Mouse (Mus musculus) hindlimb bud, embryonic 11.5 days (tissue): Measurements from ENCODE around the gene Ssmem1.

ENCODE experiments used
- DNase-seq: peaks from one replicate; pipeline ENCODE4 v3.0.0-alpha.2; 2012; ENCODE audit warnings: low read depth, low spot score; ENCODE audit errors: extremely low spot score

Ssmem1 gene

DNA sequence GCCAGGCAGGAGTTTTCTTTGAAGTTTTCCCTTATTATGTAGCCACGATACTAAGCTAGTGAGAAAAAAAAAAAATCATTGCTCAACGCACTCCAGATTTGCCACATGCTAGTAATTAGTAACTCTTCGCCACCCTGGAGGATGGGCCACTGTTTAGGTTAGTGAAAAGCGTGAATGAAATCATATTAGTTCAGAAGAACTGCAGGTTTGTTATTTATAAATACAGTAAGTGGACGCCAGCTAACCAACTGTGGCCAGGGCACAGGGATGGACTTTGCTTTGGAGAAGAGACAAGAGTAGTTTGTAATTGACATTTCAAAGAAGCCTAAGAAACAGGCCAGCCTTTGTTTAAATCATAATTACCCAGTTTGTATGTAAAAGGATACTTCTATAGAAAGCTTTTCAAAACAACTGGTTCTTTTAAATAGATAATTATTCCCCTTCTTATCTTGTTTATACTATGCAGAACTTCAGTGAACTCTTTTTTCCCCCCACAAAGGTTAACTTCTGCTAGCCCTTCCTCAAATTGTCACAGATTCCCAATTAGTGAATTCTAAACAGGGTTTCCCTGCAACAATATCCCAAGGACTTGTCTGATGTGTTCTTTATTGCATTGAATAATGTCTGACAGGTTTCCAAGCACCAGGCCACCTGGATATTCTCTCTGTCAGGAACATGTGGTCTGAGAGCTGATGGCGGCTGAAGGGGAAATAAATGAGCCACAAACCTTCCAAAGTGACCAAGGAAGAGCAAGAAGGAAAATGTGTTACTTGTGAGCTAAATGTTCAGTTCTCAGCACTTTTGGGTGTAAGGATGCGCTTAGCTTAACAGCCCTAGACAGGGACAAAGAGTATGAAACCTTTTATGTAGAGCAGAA lies 16.0 kb downstream of the Ssmem1 start:
- no peak for DNase-seq

DNA sequence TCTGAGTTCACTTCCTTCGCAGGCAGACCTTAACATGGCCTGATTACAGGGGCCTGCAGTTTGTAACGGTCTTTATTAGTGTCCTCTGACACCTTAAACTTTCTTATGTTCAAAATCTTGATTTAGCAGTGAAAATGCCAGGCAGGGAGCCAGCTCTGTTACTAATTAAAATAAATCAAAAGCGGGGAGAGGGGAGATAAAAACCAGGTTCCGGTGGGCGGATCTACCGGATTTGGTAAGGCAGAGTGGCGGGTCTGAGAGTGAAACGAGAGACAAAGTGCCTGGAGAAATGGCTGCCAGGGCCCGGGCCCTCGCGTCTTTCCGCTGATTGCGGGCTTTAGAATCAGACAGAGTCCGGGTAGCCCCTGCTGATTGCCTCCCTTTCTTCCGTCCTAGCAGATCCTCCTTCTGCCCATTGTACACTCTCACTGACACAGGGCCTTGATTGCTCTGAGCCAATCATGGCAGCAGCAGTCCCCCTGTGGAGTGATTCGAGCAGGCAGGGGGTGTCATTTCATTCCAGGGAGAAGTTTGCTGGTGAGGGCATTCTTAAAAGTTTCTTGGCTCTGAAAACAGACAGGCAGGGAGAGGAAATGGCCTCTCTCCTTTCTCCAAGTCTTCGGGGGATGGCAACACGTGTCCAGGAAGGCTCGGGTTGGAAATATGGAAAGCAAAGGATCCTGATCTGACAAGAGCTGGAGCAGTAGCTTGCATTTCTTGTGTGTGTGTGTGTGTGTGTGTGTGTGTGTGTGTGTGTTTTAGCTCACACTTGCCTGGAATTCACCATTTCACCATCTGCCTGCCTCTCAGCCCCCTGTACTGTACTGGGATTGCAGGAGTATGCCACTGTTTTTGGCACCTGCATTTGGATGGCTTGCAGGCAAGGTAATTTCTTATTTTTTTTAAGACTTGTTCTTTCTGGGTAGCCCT lies 17.2 kb downstream of the Ssmem1 start:
- DNase-seq: no peak

DNA sequence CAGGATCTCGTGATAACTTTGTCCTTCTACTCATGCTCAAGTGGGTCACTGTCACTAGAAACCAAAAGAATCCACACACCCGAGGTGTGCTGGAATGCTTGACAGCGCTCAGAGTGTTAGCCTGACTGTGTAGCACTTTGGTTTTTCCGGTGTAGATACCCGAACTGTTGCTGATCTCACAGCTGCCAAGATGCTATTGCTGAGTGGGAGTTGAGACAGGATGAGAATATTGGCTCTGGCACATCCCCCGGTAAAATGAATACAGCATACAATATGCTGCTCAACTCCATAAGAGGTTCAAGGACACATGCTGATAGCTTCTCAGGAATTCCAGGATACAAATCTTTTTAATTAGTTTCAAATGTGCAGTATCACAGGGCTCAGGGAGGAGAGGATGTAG lies 19.2 kb downstream of the Ssmem1 start:
- DNase-seq: no peak

DNA sequence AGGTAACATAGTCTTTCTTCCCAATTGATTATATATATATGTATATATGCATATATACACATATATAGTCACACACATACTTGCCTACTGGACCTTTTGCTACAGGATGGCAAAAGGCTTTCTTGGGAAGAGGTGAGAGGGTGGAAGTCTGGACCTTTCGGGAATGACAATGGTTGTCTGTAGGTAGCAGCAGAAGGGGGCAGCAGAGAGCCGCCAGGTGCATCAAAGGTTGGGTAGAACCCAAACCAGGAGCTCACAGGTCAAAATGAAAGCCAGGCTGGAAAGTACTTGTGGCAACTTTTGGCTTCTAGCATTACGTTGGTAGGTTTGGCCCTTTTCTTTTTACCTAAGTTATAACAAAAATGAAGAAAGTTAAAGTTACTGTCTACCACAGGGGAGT lies 25.7 kb downstream of the Ssmem1 start:
- no peak for DNase-seq

DNA sequence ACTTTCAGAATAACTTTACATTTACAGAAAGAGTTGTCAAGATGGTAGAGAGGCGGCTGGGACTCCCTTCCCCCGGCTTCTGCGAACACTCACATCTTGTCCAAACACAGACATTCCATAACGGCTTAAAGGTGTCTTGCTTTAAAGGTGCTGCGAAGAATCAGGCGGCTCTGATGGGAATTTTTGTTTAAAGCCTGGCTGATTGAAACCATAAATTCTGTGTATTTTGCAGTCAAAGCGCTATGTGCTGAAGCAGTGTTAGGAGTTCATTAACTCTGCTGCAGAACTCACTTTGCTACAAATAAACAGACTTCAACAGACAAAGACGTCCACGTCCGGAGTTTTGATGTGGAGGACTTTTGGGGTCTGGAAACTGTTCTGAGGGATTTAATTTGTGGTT lies 28.6 kb downstream of the Ssmem1 start:
- DNase-seq: no peak

DNA sequence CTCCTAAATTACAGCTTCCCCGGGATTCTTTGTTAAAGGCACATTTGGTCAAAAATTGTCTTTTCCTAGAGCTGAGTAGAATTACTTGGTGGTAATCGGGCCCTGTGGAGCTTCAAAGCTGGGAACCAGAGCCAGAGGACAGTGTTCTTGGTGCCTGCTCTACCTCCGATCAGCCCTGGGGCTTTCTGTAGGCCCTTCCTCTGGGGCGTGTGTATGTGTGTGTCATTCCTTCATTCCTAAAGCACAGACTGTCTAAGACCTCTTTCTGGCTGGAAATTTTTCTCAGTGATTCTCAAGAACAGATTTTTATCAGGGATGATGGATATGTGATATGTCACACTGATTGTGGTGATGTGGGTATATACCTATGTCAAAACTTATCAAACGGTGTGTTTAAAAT lies 29.2 kb downstream of the Ssmem1 start:
- no peak for DNase-seq

DNA sequence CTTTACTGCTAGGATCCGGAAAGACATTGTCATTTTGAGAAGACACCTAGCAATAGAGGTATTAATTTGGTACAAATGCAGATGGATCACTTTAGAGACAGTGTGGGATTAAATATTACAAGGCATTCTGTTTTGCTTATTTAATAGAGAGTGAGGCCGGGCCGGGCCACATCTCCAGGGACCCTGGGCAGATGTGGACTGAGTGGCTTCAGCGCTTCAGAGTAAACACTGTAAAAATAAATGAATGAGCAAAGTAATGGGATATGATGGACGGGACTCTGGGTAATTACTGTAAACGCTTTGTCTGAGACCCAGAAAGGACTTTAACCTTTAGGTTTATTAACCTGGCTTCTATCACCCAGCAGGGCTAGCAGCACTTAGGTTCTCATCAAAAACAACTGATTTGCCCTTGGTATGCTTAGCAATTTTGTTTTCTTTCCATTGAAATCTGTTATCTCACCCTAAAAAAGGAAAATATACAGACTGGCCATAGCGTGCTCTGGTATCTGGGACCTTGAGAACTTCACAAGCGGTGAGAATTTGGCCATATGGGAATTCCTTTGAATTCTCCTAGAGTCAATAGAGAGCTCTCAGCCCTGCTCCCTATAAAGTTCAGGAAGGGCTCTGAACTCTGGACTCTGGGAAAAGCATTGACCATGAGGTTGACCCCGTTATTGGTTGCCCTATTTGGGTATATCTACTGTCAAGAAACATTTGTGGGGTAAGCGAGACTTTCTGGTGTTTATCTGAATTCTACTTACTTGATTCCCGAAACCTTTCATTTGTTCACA lies 31.6 kb downstream of the Ssmem1 start, which contains the start of gene Cpa2:
Gene Cpa2, plus strand, starts transcription at position 574 of the 791 bp plus-strand sequence.
- DNase-seq: no peak

DNA sequence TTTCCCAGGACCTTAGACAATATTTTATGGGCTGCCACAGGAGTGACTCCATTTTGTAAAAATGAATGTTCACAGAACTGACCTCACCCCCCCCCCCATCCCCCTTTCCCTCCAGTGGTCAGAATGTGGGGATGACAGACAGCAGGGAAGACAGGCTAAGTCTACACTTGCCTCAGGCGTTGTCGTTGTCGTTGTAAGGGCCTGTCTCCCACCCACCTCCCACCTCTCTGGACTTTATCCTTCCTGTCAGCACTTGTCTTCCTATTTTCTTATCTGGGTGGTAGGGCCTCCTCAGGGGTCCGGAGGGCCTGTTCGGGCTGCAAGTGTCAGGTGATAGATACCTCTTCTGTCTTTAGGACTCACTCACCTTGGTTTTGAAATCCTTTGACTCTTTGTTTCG lies 32.6 kb downstream of the Ssmem1 start:
- DNase-seq: no peak

DNA sequence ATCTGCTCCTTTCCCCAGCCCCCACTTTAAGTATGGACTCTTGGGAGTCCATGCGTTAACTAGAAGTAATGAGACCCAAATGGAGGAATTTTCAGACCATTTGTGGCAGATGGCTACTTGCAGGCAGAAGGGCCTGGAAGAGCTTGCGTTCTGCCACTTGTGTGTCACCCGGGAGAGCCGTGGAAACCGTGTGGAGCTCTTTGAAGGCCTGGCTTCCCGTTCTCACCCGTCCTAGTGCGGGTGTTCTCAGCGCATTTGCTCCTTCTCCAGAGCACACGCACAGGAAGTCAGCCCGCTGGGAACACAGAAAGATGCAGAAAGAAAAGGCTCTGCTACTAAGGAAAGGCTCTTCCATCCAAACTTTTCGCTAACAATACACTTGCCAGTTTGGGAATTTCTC lies 33.4 kb downstream of the Ssmem1 start:
- DNase-seq: no peak

DNA sequence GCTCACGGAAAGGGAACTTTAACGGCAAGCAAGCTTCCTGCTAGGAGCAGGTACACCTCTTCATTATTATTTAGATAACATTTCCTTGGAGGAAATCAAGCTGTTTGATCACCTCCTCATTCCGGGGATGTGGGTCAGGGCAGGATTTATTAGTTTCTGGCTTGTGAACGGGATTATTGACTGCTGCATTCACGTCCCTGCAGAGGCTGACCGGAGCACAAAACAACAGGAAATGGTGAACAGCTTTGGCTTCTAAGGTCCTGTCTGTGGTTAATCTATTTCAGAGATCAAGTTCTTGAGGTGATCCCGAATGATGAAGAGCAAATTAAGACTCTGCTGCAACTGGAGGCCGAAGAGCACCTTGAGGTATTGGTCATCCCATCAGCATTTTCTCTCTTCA lies 34.2 kb downstream of the Ssmem1 start:
- no peak for DNase-seq

DNA sequence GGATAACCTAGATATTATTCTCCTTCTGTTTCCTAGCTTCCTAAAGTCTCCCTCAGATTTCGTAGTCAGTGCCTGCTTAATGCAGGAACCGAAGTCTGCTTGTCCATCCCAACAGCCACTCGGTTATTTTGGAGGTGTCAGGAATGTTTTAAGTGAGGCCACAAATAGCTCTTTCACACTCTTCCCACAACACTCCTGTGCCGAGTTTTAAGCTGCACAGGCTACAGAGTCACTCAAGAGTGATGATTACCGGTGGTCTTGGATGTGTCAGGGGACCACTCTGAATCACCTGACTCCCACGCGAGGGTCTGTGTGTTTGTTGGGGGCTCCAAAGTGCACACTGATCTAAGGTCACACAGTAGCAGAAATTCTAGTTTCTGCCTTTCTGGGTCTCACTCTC lies 36.0 kb downstream of the Ssmem1 start:
- no peak for DNase-seq

DNA sequence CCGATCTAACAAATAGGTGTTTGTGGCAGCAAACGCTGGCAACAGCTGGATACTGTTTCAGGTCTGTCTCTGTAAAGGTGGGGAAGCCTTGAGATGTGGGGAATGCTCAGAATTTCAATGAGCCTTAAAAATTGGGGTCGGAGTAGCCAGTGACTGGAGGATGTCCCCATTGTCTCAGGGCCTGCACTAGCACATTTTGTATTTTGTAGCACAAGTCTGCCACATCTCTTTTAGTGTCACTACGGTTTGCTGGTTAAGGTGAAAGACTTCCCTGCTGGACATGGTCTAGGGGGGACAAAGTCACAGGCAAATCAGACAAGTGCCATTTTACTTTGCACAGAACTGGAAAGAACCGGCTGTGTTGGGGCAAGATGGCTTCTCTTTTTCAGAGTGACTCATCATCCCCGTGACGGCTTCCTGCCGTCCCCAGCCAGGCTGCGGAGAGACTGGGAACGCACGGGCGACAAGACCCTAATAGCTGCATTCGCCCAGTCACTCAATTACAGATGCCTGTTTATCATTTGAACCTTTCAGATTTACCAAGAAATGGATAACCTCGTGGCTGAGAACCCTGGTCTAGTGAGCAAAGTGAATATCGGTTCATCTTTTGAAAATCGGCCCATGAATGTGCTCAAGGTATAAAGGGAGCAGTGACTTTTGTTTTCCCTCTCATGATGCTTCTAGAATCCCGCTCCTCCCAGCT lies 37.1 kb downstream of the Ssmem1 start:
- DNase-seq: no peak

DNA sequence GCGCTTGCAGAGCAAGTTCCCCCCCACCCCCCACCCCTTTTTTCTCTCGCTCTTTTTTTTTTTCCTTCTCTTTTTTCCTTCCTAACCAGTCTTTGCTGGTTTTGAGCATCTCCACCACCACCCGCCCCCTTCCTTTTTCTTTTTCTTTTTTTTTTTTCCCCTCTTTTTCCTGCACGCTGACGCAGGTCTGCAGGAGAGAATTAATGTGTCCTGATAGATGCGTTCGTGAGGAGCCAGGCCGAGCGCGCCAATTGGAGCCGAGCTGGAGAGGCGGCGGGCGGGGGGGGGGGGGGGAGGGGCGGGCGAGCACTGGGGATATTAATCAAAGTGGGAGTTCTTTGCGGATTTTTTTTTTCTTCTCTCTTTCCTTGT lies 37.6 kb downstream of the Ssmem1 start:
- DNase-seq: no peak

DNA sequence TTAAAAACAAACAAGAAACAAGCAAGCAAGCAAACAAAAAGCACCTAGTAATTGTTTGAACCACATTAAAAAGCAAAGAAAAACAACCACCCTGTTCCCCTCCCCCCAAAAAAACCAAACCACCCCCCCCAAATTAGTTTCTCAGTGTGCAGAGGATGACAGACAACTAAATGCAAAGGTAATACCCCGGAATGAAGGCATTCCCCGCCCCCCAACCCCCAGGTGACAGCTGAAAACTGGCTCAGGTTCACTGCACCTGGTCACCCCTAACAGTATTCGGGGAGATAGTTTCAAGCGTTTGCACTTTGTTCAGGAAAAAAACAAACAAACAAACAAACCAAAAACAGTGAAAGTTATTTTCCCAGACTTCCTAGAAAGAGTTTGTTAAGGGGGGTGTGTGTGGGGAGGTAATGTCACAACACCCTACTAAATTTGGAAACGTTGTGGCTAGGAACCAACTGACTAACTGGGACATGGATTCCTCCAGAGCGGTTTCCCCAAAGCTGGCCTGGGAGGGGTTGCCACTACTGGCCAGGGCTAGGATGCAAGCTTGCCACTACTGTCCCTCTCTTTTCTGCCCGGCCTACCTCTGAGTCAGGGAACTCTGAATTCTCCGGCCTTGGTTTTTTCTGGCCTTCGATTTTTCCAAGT lies 38.1 kb downstream of the Ssmem1 start:
- DNase-seq: no peak

DNA sequence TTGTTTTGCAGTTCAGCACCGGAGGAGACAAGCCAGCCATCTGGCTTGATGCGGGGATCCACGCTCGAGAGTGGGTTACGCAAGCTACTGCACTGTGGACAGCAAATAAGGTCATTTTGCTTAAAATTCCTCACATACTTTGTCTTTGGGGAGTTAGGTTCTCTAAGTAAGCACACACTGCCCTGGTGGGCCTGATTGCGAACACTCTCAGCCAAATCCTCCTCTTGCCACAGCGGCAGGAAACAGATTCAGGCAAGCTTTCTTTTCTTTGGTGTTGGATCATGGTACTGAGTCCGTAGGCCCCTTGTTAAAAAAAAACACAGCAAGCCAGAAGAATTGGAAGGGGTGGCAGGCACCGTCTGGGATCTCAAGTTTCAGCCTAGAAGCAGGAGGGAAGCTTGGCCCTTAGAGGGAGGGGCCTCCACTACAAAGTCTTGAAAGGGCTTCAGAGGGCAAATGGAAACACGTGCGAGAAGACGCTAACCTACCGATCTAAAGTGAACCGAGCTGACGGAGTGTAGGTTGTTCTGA lies 39.6 kb downstream of the Ssmem1 start:
- no peak for DNase-seq

DNA sequence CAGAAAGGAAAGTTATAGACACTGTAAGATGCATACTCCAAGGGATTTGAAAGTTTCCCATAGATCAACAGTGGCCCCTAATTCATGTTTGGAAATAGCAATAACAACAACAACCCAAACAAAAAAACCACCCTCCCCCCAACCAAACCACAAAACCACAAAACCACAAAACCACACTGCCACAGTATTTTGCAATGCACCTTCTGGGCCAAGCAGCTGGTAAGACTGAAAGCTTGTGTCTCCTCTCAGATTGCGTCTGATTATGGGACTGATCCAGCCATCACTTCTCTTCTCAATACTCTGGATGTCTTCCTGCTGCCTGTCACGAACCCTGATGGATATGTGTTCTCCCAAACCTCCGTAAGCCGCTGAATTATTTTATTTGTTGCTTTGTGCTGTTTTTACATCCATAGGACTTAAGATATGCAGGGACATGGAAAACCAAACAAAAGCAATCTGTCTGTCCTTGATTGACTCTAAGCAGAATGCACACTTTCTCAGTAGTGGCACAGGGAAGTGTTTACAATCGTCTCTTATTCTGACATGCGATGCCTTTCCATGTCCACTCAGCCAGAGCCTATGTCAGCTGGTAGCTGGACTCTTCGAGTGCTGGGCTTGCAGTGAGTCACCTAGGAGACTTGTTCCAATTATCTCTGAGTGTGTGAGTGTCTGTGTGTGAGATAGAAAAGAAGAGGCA lies 41.0 kb downstream of the Ssmem1 start:
- no peak for DNase-seq

DNA sequence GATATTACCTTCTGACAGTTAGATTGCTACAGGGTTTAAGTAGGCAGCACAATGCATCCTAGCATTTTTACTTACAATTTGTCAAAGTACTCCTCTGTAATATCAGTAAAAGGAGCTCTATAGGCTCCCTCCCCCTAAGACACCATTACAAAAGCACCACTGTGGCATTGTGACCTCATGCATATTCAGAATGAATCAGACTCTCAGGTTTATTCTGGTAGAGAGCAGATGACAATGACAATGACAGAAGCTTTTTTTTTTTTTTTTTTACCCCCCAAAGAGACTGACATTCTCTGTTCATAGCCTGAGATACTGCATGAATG lies 41.5 kb downstream of the Ssmem1 start:
- DNase-seq: no peak

DNA sequence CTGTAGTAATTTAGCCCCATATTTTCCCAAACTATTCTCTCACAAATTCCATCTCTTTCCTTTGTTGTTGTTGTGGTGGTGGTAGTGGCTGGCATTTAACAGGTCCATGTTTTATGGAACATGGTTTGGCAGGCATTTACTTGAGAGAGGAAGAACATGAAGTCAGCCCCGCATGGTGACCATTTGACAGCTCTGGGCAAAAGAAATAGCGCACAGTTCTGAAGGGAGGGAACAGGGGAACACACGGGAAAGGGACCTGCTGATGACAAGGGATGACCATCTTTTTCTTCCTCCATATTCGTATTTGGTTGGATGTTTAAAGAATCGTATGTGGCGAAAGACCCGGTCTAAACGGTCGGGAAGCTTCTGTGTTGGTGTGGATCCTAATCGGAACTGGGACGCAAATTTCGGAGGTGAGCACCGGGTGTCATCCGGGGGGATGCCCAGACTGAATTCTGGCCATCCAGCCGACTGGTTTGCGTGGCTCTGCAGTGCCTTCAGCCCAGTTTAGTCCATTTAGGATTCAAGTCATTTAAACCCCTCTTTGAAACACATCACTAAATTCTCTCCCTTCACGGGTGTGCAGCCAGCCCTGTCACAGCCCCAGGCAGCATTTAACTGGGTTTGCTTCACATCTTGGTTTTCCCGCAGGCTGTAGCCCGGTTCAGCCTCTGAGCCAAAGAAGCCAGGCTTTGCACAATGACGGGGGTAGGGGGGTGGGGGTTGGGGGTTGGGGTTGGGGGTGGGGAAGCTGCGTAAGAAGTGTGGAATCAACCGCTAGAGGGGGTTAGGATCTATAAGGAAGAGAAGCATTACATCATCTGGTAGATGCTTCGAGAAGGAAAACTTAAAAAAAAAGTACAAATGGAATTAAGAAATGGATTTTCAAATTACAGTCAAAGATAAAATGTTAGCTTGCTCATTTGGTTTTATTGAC lies 42.3 kb downstream of the Ssmem1 start:
- DNase-seq: no peak
